Mouse (Mus musculus): Measurements from ENCODE around the gene Nebl.
A peak's percentile ranks its signal among the peaks of the same experiment; 100 is the strongest.
"Not testable (repeated sequence)": the region's sequence is repeated elsewhere in the genome, so short reads cannot be mapped to it uniquely, and the experiment has no call there.

The Nebl gene

DNA sequence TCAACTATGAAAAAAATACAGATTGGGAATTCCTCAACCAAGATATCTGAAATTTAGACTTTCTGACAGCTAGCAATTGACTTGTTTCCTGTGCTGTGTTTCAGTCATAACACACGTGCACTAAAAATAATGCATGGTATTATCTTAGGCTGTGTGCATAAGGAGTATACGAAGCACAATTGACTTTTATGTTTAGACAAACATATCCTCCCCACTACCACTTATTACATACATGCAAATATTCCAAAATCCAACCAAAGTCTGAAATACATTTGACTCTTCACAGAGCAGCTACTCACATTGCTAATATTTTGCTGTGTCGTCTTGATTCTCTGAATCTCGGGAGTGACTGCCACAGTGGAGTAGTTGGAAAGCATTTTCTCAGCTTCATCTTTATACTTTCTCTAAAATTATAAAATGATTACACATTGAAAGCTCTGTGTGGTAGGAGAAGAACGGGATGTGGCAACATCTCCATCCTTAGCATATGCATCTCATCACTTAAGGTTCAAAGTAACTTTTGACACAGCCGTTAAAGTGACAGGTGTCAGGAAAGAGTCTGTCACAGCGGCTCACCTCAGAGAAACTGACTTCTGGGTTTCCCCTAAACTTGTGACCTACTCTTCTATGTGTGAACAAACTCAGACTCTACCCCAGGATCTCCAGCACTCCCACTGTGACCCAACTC lies 340.6 kb downstream of the Nebl start:
- no peak for DNase-seq

DNA sequence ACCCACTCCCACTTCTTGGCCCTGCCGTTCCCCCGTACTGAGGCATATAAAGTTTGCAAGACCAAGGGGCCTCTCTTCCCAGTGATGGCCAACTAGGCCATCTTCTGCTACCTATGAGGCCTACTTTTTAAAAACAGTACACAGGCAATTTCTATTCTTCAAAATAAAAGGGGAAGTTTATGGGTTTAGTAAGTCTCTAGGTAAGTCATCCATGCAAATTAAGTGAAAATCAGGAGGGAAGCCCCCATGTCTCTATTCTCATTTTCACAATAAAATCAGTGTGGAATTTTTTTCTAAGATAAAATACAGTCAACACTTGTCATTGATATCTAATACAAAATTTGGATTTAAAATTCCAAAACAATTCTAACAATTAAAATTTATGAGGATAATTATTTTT lies 341.4 kb downstream of the Nebl start:
- no peak for DNase-seq

DNA sequence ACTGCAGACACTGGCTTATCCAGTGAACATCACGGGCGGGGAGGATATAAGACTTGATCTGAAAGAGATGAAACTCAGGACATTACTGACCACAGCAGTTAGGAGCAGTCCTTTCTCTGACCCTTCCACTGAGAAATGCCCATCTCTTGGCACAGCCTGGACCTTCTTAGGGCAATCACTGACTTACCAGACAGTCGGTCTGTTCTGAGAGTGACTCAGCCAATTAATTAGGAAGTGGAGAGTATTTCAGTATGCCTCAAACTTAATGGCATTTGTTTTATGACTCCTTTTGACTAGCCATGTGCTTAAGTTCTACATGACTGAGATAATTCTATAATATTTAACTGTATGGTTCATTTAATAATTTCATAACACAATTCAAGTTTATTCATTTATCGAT lies 341.9 kb downstream of the Nebl start:
- DNase-seq, result no peak

DNA sequence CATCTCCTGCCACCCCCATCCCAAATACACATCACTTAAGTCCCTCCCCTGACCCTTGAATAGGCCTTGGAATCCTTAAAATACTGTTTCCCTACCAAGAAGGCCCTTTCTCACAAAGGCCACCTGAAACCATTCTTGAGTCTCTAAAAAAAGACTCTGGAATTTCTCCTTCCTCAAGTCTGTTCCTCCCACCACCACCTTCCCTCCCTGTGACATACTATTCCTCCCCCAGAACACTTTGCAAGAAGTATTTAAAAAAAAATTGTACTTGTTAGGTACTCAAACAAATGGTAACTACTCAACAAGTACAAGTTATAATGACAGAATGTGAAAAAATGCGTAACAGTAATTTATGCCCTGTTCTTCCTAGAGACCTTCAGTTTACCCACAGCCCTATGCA lies 349.0 kb downstream of the Nebl start:
- DNase-seq, result no peak

DNA sequence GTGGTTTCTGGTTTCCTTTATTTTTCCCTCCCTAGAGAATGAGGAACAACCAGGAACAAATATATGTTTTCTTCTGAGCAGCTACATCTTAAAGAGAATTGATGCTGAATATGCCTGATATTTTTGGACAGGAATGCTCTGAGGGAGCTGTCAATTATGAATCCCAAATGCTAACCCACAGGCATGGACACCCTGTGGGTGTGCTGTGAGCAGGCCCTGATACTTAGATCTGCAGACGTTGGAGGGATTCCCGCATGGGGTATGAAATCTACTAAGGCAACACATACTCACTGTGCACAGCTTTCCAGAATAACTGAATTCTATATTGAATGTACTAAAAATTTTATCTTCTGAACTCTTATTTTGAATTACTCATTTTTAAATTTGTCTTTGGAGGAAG lies 355.3 kb downstream of the Nebl start:
- DNase-seq, result no peak

DNA sequence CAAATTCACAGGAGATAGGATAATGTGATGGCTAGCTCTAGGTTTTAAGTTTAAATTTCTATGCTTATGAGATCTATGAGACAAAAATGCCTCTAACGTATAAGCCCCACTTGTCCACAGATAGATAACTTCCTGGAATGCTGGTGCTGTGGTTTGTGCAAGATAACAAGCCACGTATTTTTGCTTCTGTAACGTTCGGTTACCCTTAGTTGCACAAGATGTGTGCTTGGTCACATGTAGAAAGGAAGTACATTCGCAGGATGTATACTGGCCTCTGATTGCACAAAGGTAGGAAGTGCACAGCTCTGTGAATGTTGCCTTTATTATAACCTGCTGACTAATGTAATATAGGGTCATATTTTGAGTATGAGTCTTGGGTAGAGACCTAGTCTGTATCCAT lies 365.6 kb downstream of the Nebl start:
- DNase-seq, result no peak

DNA sequence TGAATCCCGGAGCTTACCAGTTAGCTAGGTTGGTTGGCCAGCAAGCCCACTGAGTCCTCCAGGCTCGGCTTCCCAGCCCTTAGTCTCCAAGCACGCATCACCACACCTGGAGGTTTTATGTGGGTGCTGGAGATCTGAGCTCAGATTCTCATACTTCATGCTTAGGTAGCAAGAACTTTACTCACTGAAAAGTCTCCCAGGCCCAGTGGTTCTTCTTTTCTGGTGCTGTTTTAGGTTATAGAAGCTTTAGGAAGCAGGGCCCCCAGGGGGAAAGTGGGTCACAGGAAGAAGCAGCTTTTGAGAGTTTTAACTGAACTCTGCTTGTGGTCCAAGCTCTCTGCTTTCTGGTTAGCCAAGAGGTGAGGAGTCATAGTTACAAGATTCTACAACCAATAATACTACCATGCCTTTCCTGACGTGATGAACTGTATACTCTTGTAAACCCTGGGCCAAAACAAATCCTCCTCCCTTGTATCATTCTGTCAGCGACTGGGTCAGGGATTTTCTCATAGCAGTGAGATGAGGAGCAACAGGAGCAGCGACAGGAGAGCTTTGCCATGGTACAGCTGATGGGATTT lies 366.2 kb downstream of the Nebl start:
- DNase-seq, result no peak

DNA sequence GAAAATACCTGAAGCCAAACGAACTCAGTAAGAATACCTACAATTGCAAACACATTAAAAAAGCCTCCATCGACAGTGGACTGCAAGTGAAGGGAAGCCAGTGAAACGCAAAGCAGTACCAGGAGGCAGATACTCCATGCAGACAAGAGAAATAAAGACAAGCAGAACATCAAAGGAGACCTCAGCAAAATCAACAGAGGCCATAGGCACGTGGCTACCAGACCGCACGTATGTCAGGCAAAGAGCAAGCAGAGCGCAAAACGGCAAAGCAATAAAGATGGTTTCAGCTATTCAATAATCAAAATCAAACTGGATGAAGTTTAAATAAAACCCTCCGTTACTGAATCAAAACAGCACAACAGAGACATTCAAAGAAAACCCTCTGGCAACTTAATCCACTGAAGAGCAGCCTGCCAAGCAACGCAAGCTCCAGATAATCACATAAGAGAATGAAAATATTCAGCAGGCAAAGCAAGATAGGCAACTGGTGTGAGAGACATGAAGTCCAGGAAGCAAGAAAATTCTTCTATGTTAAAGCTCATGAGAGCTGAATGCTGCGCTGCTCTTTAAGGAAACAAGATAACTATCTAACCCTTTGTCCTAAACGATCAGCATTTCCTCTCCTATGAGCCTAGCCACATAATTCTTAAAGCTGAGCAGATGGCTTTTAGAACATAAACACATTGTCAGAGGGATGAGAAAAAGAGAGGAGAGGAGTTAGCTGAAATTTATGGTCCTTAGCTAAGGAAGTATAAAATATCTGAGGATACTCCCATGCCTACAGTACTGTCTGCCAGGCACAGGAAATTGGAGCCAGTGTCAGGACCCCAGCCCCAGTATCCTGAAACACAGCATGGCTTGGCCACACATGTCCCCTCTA lies 367.7 kb downstream of the Nebl start:
- no peak for DNase-seq

DNA sequence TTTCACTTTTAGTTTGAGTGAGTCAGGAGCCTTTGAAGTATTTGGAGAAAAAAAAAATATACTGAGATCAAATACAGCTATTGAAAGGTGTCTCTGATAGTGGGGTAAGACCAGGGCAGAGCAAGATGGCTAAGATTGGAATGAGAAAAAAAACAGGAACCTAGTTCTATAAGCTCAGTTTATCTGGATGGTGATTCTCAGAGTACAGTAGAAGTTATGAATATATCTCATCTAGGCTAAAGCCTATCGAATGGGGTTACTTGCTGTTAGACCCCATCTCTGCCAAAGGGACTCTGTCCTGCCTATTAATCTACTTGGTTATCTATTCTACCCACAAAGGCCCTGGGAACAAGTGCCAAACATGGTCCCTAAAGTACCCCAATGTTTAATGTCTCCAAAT lies 369.1 kb downstream of the Nebl start:
- DNase-seq, result no peak

DNA sequence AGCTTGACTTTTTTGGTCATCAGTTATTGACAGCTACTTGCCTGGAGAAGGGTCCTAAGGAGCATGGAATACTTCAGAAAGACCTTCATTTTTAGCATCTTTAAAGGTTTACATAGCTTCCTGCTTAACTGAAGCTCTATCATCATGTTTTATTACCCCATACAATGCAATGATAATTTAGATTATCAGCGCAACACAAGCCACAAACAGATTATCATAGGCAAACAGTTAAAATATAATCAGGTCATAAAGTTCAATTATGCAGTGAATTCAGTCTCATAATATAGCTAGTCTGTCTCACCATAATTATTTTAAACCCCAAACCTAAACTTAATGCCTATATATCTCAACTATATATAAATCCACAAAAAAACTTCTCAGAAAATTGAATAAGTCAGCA lies 386.6 kb downstream of the Nebl start:
- DNase-seq, result no peak

DNA sequence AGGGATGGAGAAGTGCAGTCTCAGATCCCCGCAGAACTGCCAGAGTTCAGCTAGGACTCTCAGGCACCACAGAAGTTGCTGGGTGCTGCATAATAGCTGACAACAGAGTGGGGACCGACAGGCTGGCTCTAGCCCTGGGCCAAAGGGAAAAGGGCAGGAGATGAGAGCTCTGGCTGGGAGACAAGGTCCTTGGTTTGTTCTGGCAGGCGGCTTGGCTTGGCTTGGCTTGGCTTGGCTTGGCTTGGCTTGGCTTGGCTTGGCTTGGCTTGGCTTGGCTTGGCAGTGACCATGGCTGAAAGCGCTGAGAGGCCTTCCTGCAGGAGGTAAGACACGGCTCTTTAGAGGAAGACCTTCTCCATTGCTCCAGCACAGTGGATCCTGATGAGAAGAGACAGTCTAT lies 395.8 kb downstream of the Nebl start:
- peak; percentile 22 for DNase-seq

DNA sequence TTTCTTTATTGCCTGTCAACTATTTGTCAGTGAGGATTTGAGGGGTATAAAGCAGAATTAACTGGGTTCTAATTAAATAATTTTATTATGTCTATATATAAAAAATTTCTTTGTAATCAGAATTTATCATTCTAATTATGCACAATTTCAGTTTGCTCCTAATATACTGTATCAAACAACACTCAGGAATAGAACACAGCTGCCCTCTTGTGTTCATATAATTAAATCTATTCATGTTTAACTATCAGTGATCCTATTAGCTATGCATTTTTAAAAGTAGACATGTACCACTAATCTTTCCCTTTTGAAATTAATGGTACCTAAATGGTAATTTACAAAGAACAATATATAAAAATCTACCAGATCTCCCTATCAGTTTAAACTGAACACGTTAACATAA lies 404.7 kb downstream of the Nebl start:
- no peak for DNase-seq

DNA sequence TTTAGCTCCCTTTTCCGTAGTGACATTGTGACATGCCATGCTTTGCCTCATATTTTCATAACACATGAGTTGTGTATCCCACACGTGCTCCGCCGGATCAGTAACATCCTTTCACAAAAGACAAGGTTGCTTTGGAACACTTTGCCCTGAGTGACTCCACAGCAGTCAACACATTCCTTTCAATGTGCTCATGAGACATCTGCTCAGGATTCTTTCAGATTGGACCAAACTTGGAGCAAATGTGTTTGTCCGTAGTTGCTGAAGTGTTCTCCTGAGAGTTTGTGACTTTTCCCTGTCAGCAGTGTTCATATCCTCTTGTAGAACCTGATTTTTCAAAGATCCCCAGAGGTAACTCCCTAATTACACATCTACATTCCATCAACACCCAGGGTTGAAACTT lies 414.4 kb downstream of the Nebl start:
- peak; percentile 59 for DNase-seq

DNA sequence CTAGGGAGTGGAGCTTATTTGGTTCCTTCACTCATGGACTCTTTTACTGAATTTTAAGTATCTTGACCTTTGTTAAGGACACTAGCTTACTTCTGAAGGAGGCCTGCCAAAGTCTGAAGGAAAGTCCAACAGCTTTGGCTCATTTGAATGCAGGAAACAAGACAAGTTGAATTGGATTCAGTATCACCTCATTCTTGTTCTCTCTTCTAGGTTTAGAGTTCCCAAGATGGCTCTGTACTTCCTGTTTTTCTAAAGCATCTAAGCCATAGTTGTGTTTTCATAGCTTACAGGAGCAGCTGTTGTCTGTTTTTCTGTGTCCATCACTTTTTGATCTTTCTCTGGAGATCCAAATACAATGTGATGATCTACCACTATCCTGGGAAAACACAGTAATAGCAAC lies 429.9 kb downstream of the Nebl start:
- peak; percentile 16 for DNase-seq

DNA sequence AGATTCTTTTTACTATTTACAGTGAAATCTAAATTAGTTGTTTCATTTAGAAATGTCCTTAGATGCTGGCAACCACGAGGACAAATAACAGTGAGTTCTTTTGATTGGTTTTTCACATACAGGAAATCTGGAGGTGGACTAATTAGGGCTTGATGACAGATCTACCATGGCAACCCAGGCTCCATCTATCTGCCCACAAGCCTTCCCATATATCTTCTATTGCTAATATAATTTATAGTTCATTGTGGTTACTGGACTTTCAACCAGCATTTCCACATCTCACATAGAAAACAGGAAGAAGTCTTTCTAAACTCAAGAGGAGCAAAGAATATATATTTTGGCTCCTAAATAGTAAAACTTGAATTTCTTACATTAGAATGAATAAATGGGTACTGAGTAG lies 433.8 kb downstream of the Nebl start:
- no peak for DNase-seq

DNA sequence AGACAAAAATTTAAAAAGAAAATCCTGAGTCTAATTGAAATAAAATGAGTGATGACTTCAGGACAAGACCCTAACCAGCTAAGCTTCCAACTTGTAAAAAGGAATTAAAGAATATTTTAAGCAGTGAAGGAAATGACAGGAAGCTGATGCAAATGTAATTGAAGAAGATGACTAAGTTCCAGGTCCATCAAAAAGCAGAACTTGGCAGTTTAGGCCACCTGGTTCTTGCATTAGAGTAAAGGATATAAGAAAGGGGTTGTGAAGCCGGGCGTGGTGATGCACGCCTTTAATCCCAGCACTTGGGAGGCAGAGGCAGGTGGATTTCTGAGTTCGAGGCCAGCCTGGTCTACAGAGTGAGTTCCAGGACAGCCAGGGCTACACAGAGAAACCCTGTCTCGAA lies 436.0 kb downstream of the Nebl start:
- DNase-seq, result not testable (repeated sequence)

Data from lung, postnatal 36 days (tissue).